9 mouse cellular contexts compared by ENCODE assay signal in genomic region chr10:83150587-83150986, GRCm38 (mm10).
DNase-seq lines count a peak whose midpoint lies in the region; ATAC-seq and TF ChIP-seq lines count a peak whose summit lies in the region.
"Had no signal": no experiment of that assay in that cellular context is flagged by ENCODE, and none has a peak within 500 bp of the region (broad histone marks: within the 10 kb centered on the region; RNA-seq: fewer than 3 reads in every experiment).

No protein-coding gene starts in this region.

- TF ChIP-seq POLR2A in kidney, adult 2 months (IDR thresholded peaks at IDR 0.05; ENCODE audit: low read depth, low read length): no peak

- no peak overlapping the region for H3K27ac ChIP-seq in kidney, adult 2 months (ENCODE audit: insufficient read depth, low read depth, low read length)
- H3K27ac ChIP-seq in kidney, embryonic 15.5 days: no peak overlapping the region
- H3K27ac ChIP-seq: embryonic facial prominence, embryonic 12.5 days had no signal

- ATAC-seq in kidney, embryonic 15.5 days (replicated peaks; ENCODE audit: low FRiP score): no peak

- H3K9me3 ChIP-seq in kidney, embryonic 15.5 days (replicated peaks): no peaks in the 10 kb centered on the region
- H3K9me3 ChIP-seq: embryonic facial prominence, embryonic 12.5 days had no signal

- no peaks in the 10 kb centered on the region for H3K36me3 ChIP-seq in kidney, adult 2 months (ENCODE audit: control insufficient read depth, insufficient read depth, low read length)
- no peaks in the 10 kb centered on the region for H3K36me3 ChIP-seq in kidney, embryonic 15.5 days
- H3K36me3 ChIP-seq: embryonic facial prominence, embryonic 12.5 days had no signal

- WGBS in kidney, adult 2 months: 59% methylated on average over 7 of the region's 7 CpGs
- 66% methylated on average over 7 of the region's 7 CpGs for WGBS in kidney, embryonic 15.5 days

- intact Hi-C loops in heart, postnatal 10 days (cut with DNase I): no loop called here

- no peak overlapping the region for H3K9ac ChIP-seq in kidney, embryonic 15.5 days
- H3K9ac ChIP-seq: embryonic facial prominence, embryonic 12.5 days had no signal

- no peak for TF ChIP-seq CTCF in kidney, adult 2 months (conservative IDR thresholded peaks at IDR 0.05; ENCODE audit: insufficient read depth, insufficient read length, low read depth, low read length)

- peak; percentile 49 for DNase-seq in kidney, adult 2 months
- DNase-seq in NIH3T3 (ENCODE audit: low read depth): peak; percentile 85
- DNase-seq in cerebellum, adult 8-10 months: peak; percentile 36
- peak; percentile 52 to 64 for DNase-seq in heart, postnatal 10 days
- no peak for DNase-seq in right cerebral cortex, postnatal 36 days (ENCODE audit: low spot score in 2 of 2)
- DNase-seq in urinary bladder, postnatal 25 days (ENCODE audit: low spot score): no peak
- DNase-seq: gastrocnemius, postnatal 36 days had no signal

- no peak overlapping the region for H3K4me2 ChIP-seq in kidney, embryonic 15.5 days
- H3K4me2 ChIP-seq: embryonic facial prominence, embryonic 12.5 days had no signal

- H3K27me3 ChIP-seq in kidney, adult 2 months (replicated peaks; ENCODE audit: control insufficient read depth, insufficient read depth, low read length): no peaks in the 10 kb centered on the region
- H3K27me3 ChIP-seq in kidney, embryonic 15.5 days: no peaks in the 10 kb centered on the region
- H3K27me3 ChIP-seq: embryonic facial prominence, embryonic 12.5 days had no signal

- no peak overlapping the region for H3K4me3 ChIP-seq in kidney, adult 2 months (ENCODE audit: insufficient read depth, low read depth, low read length)
- H3K4me3 ChIP-seq in kidney, embryonic 15.5 days (replicated peaks): no peak overlapping the region
- H3K4me3 ChIP-seq: embryonic facial prominence, embryonic 12.5 days had no signal

- peaks cover 10% of the 10 kb centered on the region for H3K4me1 ChIP-seq in kidney, adult 2 months (ENCODE audit: control insufficient read depth, insufficient read depth, low read length)
- peaks cover 67% of the 10 kb centered on the region for H3K4me1 ChIP-seq in kidney, embryonic 15.5 days

Comparison
In these comparisons a context has a peak if more than half of its experiments do, and no peak if none do; other contexts are left out.
1. DNase-seq: peak in kidney, adult 2 months (single experiment), NIH3T3 (single experiment), cerebellum, adult 8-10 months (single experiment) and heart, postnatal 10 days (2 of 2); none in right cerebral cortex, postnatal 36 days (0 of 2) and urinary bladder, postnatal 25 days (single experiment).